In genomic region chr14:35906313-35906712, GRCm38 (mm10) we compare ENCODE assay signal across 13 mouse cellular contexts.
"Had no signal": no experiment of that assay in that cellular context is flagged by ENCODE, and none has a peak within 500 bp of the region (broad histone marks: within the 10 kb centered on the region; RNA-seq: fewer than 3 reads in every experiment).

No protein-coding gene starts in this region.

- DNase-seq: kidney, postnatal 25 days; lung, embryonic 14.5 days; lung, postnatal 10 days; right cerebral cortex, postnatal 25 days; thymus, postnatal 36 days had no signal

- H3K36me3 ChIP-seq: limb, embryonic 10.5 days; liver, embryonic 12.5 days; midbrain, embryonic 15.5 days; neural tube, embryonic 13.5 days had no signal

- H3K27me3 ChIP-seq: liver, embryonic 12.5 days; megakaryocyte, embryonic 14.5 days; midbrain, embryonic 15.5 days; neural tube, embryonic 13.5 days had no signal

- H3K27ac ChIP-seq: left cerebral cortex, adult 2 months; limb, embryonic 10.5 days; liver, embryonic 12.5 days; macrophage; midbrain, embryonic 15.5 days; neural tube, embryonic 13.5 days had no signal

- H3K4me2 ChIP-seq: liver, embryonic 12.5 days; lung, embryonic 14.5 days; midbrain, embryonic 11.5 days; midbrain, embryonic 15.5 days; neural tube, embryonic 13.5 days had no signal

- ATAC-seq: liver, embryonic 12.5 days; midbrain, embryonic 15.5 days had no signal

- H3K4me1 ChIP-seq: limb, embryonic 10.5 days; liver, embryonic 12.5 days; megakaryocyte, embryonic 14.5 days; midbrain, embryonic 15.5 days; neural tube, embryonic 13.5 days had no signal

- H3K9me3 ChIP-seq: limb, embryonic 10.5 days; liver, embryonic 12.5 days; midbrain, embryonic 15.5 days; neural tube, embryonic 13.5 days had no signal

- H3K9ac ChIP-seq: liver, embryonic 12.5 days; lung, embryonic 14.5 days; midbrain, embryonic 15.5 days; neural tube, embryonic 13.5 days had no signal

- H3K4me3 ChIP-seq: left cerebral cortex, adult 2 months; limb, embryonic 10.5 days; liver, embryonic 12.5 days; megakaryocyte, embryonic 14.5 days; midbrain, embryonic 15.5 days; neural tube, embryonic 13.5 days had no signal
